Mouse (Mus musculus) macrophage (primary cell): ENCODE results near the gene Adipoq. TPM values are rescaled to one million over a fixed set of nuclear protein-coding genes. Genes with fewer than 3 reads are reported as not detected.

ENCODE experiments used
- H3K27ac ChIP-seq: fragments of 350-480 bp; formaldehyde crosslinking; 2 replicates; pipeline ENCODE4 v1.9.0; 2021
- H3K36me3 ChIP-seq: fragments of 350-480 bp; formaldehyde crosslinking; 2 replicates; pipeline ENCODE4 v1.9.0; 2021; ENCODE audit errors: inconsistent target
- H3K4me3 ChIP-seq: fragments of 350-480 bp; formaldehyde crosslinking; 2 replicates; pipeline ENCODE4 v1.9.0; 2021; ENCODE audit errors: inconsistent target
- H3K79me2 ChIP-seq: fragments of 350-480 bp; formaldehyde crosslinking; 2 replicates; pipeline ENCODE4 v1.9.0; 2021; ENCODE audit errors: inconsistent target
- WGBS: methylation state at CpG from one replicate; pipeline ENCODE4 v1.1.7; 2026; ENCODE audit warnings: inconsistent platforms; ENCODE audit not compliant: missing documents; 5-methylcytosine and 5-hydroxymethylcytosine counted together
- polyA plus RNA-seq: library from polyadenylated mRNA; stranded (reverse); fragments of 250-400 nt; gene quantifications from 3 replicates; pipeline ENCODE4 v1.2.4, GENCODE M21; 2018; ENCODE audit warnings: inconsistent platforms

The Adipoq gene
- polyA plus RNA-seq, 1 experiment from 2014 or later, result not detected

GRCm38 (mm10) chr16:23189612-23190011 is 43.3 kb downstream of the Adipoq start:
- WGBS, result 100% methylated on average over 1 of the region's 1 CpGs
- Histone ChIP-seq H3K4me3 (no peak overlapping the region), H3K36me3 (no peaks in the 10 kb centered on the region), H3K79me2 (no peaks in the 10 kb centered on the region), H3K27ac (no peak overlapping the region)

- Histone ChIP-seq H3K36me3 (no peaks in the 10 kb centered on the region), H3K27ac (no peak overlapping the region), H3K4me3 (no peak overlapping the region), H3K79me2 (no peaks in the 10 kb centered on the region)
- 86% methylated on average over 9 of the region's 9 CpGs for WGBS
Observed at GRCm38 (mm10) chr16:23191560-23192242, 45.4 kb downstream of the Adipoq start.

- 14% methylated on average over 7 of the region's 7 CpGs for WGBS
- no peak overlapping the region for H3K27ac ChIP-seq
- H3K79me2 ChIP-seq, result no peaks in the 10 kb centered on the region
- no peaks in the 10 kb centered on the region for H3K36me3 ChIP-seq
- no peak overlapping the region for H3K4me3 ChIP-seq
Observed at GRCm38 (mm10) chr16:23195618-23196017, 49.3 kb downstream of the Adipoq start.

- Histone ChIP-seq H3K4me3 (no peak overlapping the region), H3K27ac (no peak overlapping the region), H3K79me2 (no peaks in the 10 kb centered on the region), H3K36me3 (no peaks in the 10 kb centered on the region)
Observed at GRCm38 (mm10) chr16:23196296-23196695, 50.0 kb downstream of the Adipoq start.

- Histone ChIP-seq H3K4me3 (no peak overlapping the region), H3K79me2 (no peaks in the 10 kb centered on the region), H3K36me3 (no peaks in the 10 kb centered on the region), H3K27ac (no peak overlapping the region)
- WGBS, result 92% methylated on average over 6 of the region's 6 CpGs
Observed at GRCm38 (mm10) chr16:23196791-23197190, 50.5 kb downstream of the Adipoq start.

GRCm38 (mm10) chr16:23201498-23201897 is 55.2 kb downstream of the Adipoq start:
- Histone ChIP-seq H3K36me3 (no peaks in the 10 kb centered on the region), H3K27ac (no peak overlapping the region), H3K4me3 (no peak overlapping the region), H3K79me2 (no peaks in the 10 kb centered on the region)

Other genes with a start within 250 kb of the Adipoq start
- gene Fetub, start 228.2 kb upstream of the Adipoq start, polyA plus RNA-seq, result not detected in 3 replicates
- gene Hrg, start 195.5 kb upstream of the Adipoq start, polyA plus RNA-seq, result not detected in 3 replicates
- gene Kng2, start 117.1 kb upstream of the Adipoq start, polyA plus RNA-seq, result not detected in 3 replicates
- gene Kng1, start 88.7 kb upstream of the Adipoq start, polyA plus RNA-seq, result not detected in 3 replicates
- 205 to 241 TPM (median 212 TPM) in 3 replicates for gene Eif4a2, start 39.1 kb upstream of the Adipoq start, polyA plus RNA-seq
- 2.4 to 20.5 TPM (median 3.8 TPM) in 3 replicates for gene Rfc4, start 18.8 kb upstream of the Adipoq start, polyA plus RNA-seq
- gene St6gal1, start 78.2 kb downstream of the Adipoq start, polyA plus RNA-seq, result 24.0 to 59.9 TPM (median 43.6 TPM) in 3 replicates